Mouse (Mus musculus) thymus, postnatal 25 days (tissue): ENCODE measurements around the gene Piwil1.
"Not testable (repeated sequence)": the region's sequence is repeated elsewhere in the genome, so short reads cannot be mapped to it uniquely, and the experiment has no call there.

Experiments used
- DNase-seq: peaks from one replicate; pipeline ENCODE4 v3.0.0; 2022

The Piwil1 gene

DNA sequence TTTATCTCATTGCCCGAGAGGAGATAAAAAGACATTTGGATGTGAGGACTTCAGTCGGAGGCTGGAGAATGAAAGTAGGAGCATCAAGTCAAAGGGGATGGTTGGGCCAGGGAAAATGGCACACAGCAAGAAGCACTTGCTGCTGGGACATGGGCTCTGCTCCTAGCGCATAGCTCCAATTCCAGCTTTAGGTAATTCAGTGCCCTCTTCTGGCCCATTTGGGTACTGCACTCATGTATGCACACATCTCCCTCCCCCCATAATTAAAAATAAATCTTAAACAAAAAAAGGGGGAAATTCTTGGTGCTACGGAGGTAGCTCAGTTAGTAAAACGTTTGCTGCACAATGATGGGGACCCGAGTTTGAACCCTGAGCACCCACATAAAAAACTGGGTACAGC lies 9.5 kb downstream of the Piwil1 start:
- no peak for DNase-seq

GRCm38 (mm10) chr5:128715171-128715570 lies 12.8 kb downstream of the Piwil1 start:
- DNase-seq = no peak

GRCm38 (mm10) chr5:128720461-128720860 lies 18.1 kb downstream of the Piwil1 start:
- DNase-seq = not testable (repeated sequence)

DNA sequence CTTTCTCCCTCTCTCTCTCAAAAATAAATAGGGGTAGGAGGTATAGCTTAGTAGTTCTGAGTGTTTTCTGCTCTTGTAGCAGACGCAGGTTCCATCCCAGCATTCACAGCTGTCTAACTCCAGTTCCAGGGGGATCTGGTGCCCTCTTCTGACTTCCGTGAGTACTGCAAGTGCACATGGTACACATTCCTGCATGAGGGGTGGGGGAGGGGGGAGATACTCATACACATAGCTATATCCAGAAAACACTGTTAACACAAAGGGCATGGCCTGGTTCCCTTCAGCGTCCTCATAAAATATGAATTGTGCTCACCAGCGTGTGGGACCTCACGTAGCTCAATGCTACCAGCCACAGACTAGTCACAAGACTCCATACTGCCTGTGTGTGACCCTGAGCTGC lies 27.0 kb downstream of the Piwil1 start:
- no peak for DNase-seq

- DNase-seq = no peak
Observed at GRCm38 (mm10) chr5:128730634-128731033, 28.3 kb downstream of the Piwil1 start.

DNA sequence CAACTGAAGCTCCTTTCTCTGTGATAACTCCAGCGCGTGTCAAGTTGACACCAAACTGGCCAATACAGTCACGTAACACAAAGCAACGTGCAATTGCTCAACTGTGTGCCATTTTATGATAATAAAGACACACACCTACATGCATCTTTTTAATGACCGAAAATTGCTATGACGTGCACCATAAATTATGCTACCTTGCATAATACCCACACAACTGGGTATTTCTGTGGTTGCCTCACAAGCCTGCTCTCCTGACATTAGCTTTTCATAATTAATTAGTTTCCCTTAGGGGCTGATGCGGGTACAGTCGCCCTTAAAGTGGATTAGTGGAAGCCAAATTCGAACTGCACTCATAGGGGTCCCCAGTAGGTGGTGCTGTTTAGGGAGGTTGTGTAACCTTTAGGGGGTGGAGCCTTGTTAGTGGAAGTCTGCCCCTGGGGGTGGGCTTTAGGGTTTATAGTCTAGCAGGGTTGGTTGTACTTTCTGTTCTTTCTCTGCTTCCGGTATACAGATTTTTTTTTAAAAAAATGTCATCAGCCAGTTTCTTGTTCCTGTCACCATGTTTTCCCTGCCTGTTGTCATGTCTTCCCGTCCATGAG lies 30.2 kb downstream of the Piwil1 start:
- DNase-seq = peak; percentile 7

- DNase-seq = peak; percentile 22
Observed at GRCm38 (mm10) chr5:128733955-128734354, 31.6 kb downstream of the Piwil1 start.

GRCm38 (mm10) chr5:128735921-128736320 lies 33.6 kb downstream of the Piwil1 start:
- DNase-seq = no peak

DNA sequence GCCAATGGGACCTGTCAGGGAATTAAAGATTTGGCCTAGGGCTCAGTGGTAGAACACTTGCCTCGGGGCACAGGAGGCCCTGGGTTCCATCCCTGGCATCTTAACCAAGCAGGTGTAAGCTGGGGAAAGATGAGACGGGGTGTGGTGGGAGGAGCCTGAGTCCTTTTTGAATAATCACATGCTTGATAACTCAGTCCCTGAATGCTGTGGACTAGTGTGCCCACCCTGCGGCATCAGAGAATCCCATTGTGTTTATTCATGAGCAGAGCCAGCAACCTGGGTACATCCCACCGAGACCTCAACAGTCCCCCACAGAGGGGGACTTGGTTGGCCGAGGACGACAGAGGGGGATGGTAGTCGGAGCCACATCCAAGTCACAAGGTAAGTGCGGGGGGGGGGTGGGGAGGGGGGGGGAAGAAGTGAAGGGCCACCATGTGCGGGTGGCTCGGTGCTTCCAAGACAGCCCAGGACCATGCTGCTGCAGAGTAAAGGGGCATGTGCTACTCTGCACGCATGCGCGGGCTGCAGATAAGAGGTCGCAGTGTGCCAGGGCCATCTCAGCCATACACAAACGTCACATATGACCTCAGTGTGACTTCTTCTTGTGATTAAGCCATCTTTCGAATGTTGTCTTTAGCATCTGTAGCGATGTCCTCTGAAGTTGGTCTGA lies 37.0 kb downstream of the Piwil1 start:
- DNase-seq = no peak

DNA sequence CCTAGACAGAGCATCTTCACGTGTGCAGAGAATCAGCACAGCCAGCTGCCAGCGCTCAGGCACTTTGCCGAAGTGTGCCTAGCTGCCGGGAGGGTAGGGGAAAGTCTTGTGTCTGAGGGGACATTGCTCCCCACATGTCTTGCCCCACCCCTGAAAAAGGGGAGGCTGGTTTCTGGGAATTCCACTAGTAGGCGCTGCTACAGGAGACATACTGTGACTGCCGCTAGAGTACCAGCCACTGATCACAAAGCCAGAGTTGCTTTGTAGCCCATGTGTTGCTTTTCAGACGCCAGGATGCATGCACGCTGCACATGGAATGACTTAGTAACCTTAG lies 37.5 kb downstream of the Piwil1 start:
- DNase-seq = no peak

DNA sequence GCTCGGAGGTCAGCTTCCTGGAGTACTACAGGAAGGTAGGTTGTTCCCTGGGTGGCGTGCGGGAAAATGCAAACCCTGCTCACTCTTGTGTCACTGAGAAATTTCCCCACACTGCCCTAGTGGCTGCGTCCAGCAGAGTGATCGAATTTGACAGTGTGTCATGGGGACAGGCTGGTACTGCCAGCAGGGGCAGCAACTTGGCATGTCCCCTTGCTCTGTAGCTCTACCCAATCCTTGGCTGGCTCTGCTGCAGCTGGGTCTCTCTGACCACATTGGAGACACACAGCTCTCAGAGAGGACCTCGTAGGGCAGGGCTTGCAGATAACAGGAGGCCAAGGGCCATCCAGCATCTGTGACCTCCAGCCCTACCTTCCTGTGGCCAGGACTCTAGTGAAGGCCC lies 42.0 kb downstream of the Piwil1 start:
- no peak for DNase-seq

DNA sequence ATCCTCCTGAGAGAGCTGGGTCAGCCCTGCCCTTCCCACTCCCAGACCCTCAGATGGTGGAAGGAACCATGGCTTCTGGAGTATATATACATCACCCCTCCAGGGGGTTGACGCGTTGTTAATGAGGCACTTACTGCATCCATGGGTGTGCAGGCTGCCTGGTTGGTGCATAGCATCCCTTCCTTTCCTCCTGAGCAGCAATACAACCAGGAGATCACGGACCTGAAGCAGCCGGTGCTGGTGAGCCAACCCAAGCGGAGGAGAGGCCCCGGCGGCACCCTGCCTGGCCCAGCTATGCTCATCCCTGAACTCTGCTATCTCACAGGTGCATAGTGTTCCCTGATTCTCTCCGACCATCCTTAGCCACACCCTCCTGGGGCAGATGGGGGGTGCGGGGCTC lies 42.9 kb downstream of the Piwil1 start:
- no peak for DNase-seq

- DNase-seq = no peak
Observed at GRCm38 (mm10) chr5:128746261-128746660, 43.9 kb downstream of the Piwil1 start.

DNA sequence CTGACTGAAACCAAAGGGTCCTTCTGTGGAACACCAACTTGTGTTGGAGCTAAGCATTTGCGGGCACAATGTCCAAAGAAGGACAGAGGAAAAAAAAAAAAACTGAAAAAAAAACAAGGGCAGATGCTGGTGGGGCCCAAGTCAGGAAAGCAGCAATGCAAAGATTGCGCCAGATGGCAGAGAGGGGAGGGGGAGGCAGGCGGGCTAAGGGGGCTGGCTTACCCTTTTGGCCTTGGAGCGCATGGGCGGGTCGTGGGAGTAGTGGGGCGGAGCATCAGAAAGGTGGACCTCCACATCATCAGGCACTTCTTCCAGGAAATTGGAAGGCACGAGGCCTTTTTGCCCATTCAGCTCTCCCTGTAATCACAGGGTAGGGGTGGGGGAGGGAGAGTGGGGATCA lies 58.8 kb downstream of the Piwil1 start:
- DNase-seq = no peak

GRCm38 (mm10) chr5:128769026-128769631 lies 66.8 kb downstream of the Piwil1 start:
- DNase-seq = no peak

DNA sequence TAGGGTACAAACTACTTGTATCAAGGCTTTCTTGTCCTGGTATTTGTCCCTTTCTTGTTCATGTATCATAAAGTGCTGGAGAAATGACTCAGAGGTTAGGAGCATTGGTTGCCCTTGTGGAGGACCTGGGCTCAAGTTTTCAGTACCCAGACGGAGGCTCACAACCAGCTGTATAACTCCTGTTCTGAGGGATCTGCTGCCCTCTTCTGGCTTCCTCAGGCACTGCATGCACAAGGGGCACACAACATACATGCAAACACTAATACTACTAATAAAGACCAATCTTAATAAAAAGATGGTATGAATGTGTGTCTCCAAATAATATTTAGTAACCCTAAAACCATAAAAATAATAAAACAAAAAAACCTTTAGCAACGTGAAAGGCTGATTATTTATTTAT lies 74.1 kb downstream of the Piwil1 start:
- DNase-seq = no peak

- DNase-seq = no peak
Observed at GRCm38 (mm10) chr5:128781621-128782020, 79.3 kb downstream of the Piwil1 start.

DNA sequence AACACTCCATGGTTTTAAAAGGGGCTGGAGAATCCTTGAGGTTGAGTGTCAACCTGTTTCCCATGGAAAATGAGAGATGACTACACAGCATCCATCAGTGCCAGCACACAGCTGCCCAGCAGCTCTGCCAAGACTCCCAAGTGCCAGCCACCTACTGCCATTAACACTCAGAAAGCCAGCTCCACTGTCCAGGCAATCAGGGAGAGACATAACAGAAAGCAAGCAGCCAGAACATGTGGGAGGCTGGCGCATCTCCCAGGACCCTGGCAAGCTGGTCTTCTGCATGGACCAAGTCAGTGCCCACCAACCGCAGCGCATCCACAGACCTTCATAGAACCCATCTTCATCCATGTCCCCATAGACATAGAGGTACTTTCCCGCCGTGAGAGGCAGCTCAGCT lies 98.3 kb downstream of the Piwil1 start:
- DNase-seq = no peak
